Mouse (Mus musculus): ENCODE data around the gene Gm4131.

GRCm38 (mm10) chr14:62416007-62416741, 150.5 kb downstream of the Gm4131 start:
- no peak for TF ChIP-seq CTCF (conservative IDR thresholded peaks at IDR 0.05; ENCODE audit: low read length)
- TF ChIP-seq POU5F1 (IDR thresholded peaks at IDR 0.05; ENCODE audit: borderline replicate concordance, low read length) = no peak

Data from E14TG2a.4 (cell line).